Mouse (Mus musculus) left cerebral cortex, postnatal 25 days (tissue): ENCODE results near the gene Slc22a6. TPM values are rescaled to one million over a fixed set of nuclear protein-coding genes. Genes with fewer than 3 reads are reported as not detected.
A peak's percentile ranks its signal among the peaks of the same experiment; 100 is the strongest.

ENCODE experiments used
- DNase-seq, 2 experiments: peaks; one replicate each; pipeline ENCODE4 v3.0.0; 2022; ENCODE audit warnings: low spot score in 2 of 2, mixed read lengths in 1 of 2
- intact Hi-C: fragments of 180-260 bp; cut with DNase I; formaldehyde crosslinking; loops from one replicate; pipeline ENCODE4 v1.15.1; 2025
- total RNA-seq, 2 experiments: library from RNA; stranded (reverse); gene quantifications; 2 replicates each; pipeline ENCODE4 v1.2.3; 2021

Slc22a6 gene
- 1 to 10 TPM; 5.5 to 5.8 TPM for total RNA-seq

- intact Hi-C loops: no loop called here
- DNase-seq: no peak
These were observed at the start of gene Slc22a6 for GRCm38 (mm10) chr19:8617904-8618303. Gene Slc22a6, plus strand, starts transcription at chr19:8618039.

GRCm38 (mm10) chr19:8569453-8569863, 48.4 kb upstream of the Slc22a6 start:
- peak; percentile 54 to 60 for DNase-seq
- intact Hi-C loops: loop anchor here (2.0 to 5.0 kb wide), 3 partner anchors 113 to 248 kb away; partner anchors contain the start of gene Ttc9c

- intact Hi-C loops: no loop called here
These were observed 47.3 kb upstream of the Slc22a6 start for GRCm38 (mm10) chr19:8570341-8571040.

GRCm38 (mm10) chr19:8571746-8572145, 46.1 kb upstream of the Slc22a6 start:
- no peak for DNase-seq
- intact Hi-C loops: no loop called here

More at GRCm38 (mm10) chr19:8570341-8571040, 47.3 kb upstream of the Slc22a6 start:
- no peak for DNase-seq

GRCm38 (mm10) chr19:8572485-8572884, 45.4 kb upstream of the Slc22a6 start:
- DNase-seq: no peak
- intact Hi-C loops: no loop called here

GRCm38 (mm10) chr19:8577432-8577831, 40.4 kb upstream of the Slc22a6 start:
- no peak for DNase-seq
- intact Hi-C loops: no loop called here

- DNase-seq: peak; percentile 84 to 96
- intact Hi-C loops: loop anchor here (1.0 kb wide), 2 partner anchors 84 to 105 kb away; no protein-coding TSS in a partner anchor
These were observed 39.4 kb upstream of the Slc22a6 start for GRCm38 (mm10) chr19:8578293-8578969.

- intact Hi-C loops: loop anchor here (1.0 kb wide), 2 partner anchors 83 to 104 kb away; no protein-coding TSS in a partner anchor
- peak; percentile 40 to 61 for DNase-seq
These were observed 38.9 kb upstream of the Slc22a6 start for GRCm38 (mm10) chr19:8578970-8579342.

- intact Hi-C loops: no loop called here
- no peak for DNase-seq
These were observed 32.5 kb upstream of the Slc22a6 start for GRCm38 (mm10) chr19:8585298-8585697.

- intact Hi-C loops: no loop called here
- DNase-seq: peak; percentile 42 to 62
These were observed 31.9 kb upstream of the Slc22a6 start for GRCm38 (mm10) chr19:8585899-8586298.

GRCm38 (mm10) chr19:8586350-8586749, 31.5 kb upstream of the Slc22a6 start:
- DNase-seq: peak; percentile 36 to 72
- intact Hi-C loops: no loop called here

- intact Hi-C loops: no loop called here
- DNase-seq: no peak
These were observed 30.5 kb upstream of the Slc22a6 start for GRCm38 (mm10) chr19:8587315-8587714.

- intact Hi-C loops: no loop called here
These were observed 26.9 kb upstream of the Slc22a6 start, which contains the start of gene Slc22a8 for GRCm38 (mm10) chr19:8590954-8591353. Gene Slc22a8, plus strand, starts transcription at chr19:8591254.

GRCm38 (mm10) chr19:8592155-8592554, 25.7 kb upstream of the Slc22a6 start:
- DNase-seq: no peak

More at GRCm38 (mm10) chr19:8590954-8591353, 26.9 kb upstream of the Slc22a6 start, which contains the start of gene Slc22a8:
- DNase-seq: peak in 1 of 2 experiments; percentile 11

GRCm38 (mm10) chr19:8592873-8593408, 24.9 kb upstream of the Slc22a6 start:
- intact Hi-C loops: no loop called here
- DNase-seq: no peak

More at GRCm38 (mm10) chr19:8592155-8592554, 25.7 kb upstream of the Slc22a6 start:
- intact Hi-C loops: no loop called here

GRCm38 (mm10) chr19:8593833-8594232, 24.0 kb upstream of the Slc22a6 start:
- intact Hi-C loops: no loop called here
- no peak for DNase-seq

- intact Hi-C loops: no loop called here
These were observed 23.3 kb upstream of the Slc22a6 start for GRCm38 (mm10) chr19:8594518-8594917.

GRCm38 (mm10) chr19:8597269-8597668, 20.6 kb upstream of the Slc22a6 start:
- intact Hi-C loops: no loop called here

More at GRCm38 (mm10) chr19:8594518-8594917, 23.3 kb upstream of the Slc22a6 start:
- DNase-seq: no peak

GRCm38 (mm10) chr19:8599229-8599628, 18.6 kb upstream of the Slc22a6 start:
- intact Hi-C loops: no loop called here
- no peak for DNase-seq

More at GRCm38 (mm10) chr19:8597269-8597668, 20.6 kb upstream of the Slc22a6 start:
- no peak for DNase-seq

- DNase-seq: no peak
- intact Hi-C loops: no loop called here
These were observed 15.9 kb upstream of the Slc22a6 start for GRCm38 (mm10) chr19:8601922-8602321.
